Mouse (Mus musculus): Measurements from ENCODE around the gene Cyba. TPM values are rescaled to one million over a fixed set of nuclear protein-coding genes. Genes with fewer than 3 reads are reported as not detected.

Gene Cyba
- total and polyA plus RNA-seq, 3 experiments = 321 to 344 (median 338) TPM

GRCm38 (mm10) chr8:122437708-122438331 is 5.1 kb upstream of the Cyba start:
- Histone ChIP-seq H3K4me3 (ENCODE audit: control insufficient read depth in 1 of 2, insufficient read depth in 1 of 2, low read depth in 2 of 2, low read length in 2 of 2) (no peak overlapping the region), H3K4me1 (ENCODE audit: control insufficient read depth in 1 of 2, insufficient read depth in 2 of 2, low read length in 2 of 2) (peaks cover 0 to 3% of the 10 kb centered on the region in 2 experiments; a peak in 1 of 4 replicates), H3K36me3 (ENCODE audit: control insufficient read depth in 1 of 2, insufficient read depth in 2 of 2, low read length in 2 of 2) (no peaks in the 10 kb centered on the region), H3K27me3 (ENCODE audit: control insufficient read depth in 1 of 2, insufficient read depth in 2 of 2, low read length in 2 of 2) (no peaks in the 10 kb centered on the region), H3K27ac (ENCODE audit: control insufficient read depth, low read depth, low read length) (no peak overlapping the region), H3K9me3 (replicated peaks; ENCODE audit: insufficient read depth, low read length) (no peaks in the 10 kb centered on the region), H3K79me2 (ENCODE audit: control insufficient read depth, insufficient read depth, low read length, poor library complexity) (no peaks in the 10 kb centered on the region), H3K9ac (ENCODE audit: control insufficient read depth, low read depth, low read length, poor library complexity, severe bottlenecking) (no peak overlapping the region)
- TF ChIP-seq RAD21 (IDR thresholded peaks at IDR 0.05; ENCODE audit: low read depth, low read length) = no peak
- TF ChIP-seq GABPA (IDR thresholded peaks at IDR 0.05; ENCODE audit: low read depth, low read length) = no peak
- DNase-seq (ENCODE audit: low read depth, low spot score) = no peak

- Histone ChIP-seq H3K27ac (ENCODE audit: control insufficient read depth, low read depth, low read length) (no peak overlapping the region), H3K36me3 (ENCODE audit: control insufficient read depth in 1 of 2, insufficient read depth in 2 of 2, low read length in 2 of 2) (no peaks in the 10 kb centered on the region), H3K79me2 (ENCODE audit: control insufficient read depth, insufficient read depth, low read length, poor library complexity) (peaks cover 11% of the 10 kb centered on the region), H3K27me3 (ENCODE audit: control insufficient read depth in 1 of 2, insufficient read depth in 2 of 2, low read length in 2 of 2) (no peaks in the 10 kb centered on the region), H3K4me3 (ENCODE audit: control insufficient read depth in 1 of 2, insufficient read depth in 1 of 2, low read depth in 2 of 2, low read length in 2 of 2) (no peak overlapping the region), H3K9me3 (replicated peaks; ENCODE audit: insufficient read depth, low read length) (no peaks in the 10 kb centered on the region), H3K9ac (ENCODE audit: control insufficient read depth, low read depth, low read length, poor library complexity, severe bottlenecking) (no peak overlapping the region), H3K4me1 (ENCODE audit: control insufficient read depth in 1 of 2, insufficient read depth in 2 of 2, low read length in 2 of 2) (no peaks in the 10 kb centered on the region; a peak in 1 of 4 replicates)
- no peak for DNase-seq (ENCODE audit: low read depth, low spot score)
- TF ChIP-seq POLR2AphosphoS2 (IDR thresholded peaks at IDR 0.05; ENCODE audit: low read length) (no peak), ELF1 (IDR thresholded peaks at IDR 0.05; ENCODE audit: low read depth, low read length) (no peak), E2F4 (IDR thresholded peaks at IDR 0.05; ENCODE audit: borderline replicate concordance, low read depth, low read length) (no peak), JUND (IDR thresholded peaks at IDR 0.05; ENCODE audit: low read depth, low read length) (no peak), POLR2AphosphoS5 (IDR thresholded peaks at IDR 0.05; ENCODE audit: borderline replicate concordance, low read depth, low read length) (no peak), UBTF (IDR thresholded peaks at IDR 0.05; ENCODE audit: borderline replicate concordance, insufficient read depth, low read depth, low read length) (no peak), MAFK (IDR thresholded peaks at IDR 0.05; ENCODE audit: borderline replicate concordance, low read depth, low read length) (no peak), TAL1 (IDR thresholded peaks at IDR 0.05; ENCODE audit: low read length) (no peak), NRF1 (IDR thresholded peaks at IDR 0.05; ENCODE audit: insufficient read depth, low read depth, low read length, poor library complexity, severe bottlenecking) (no peak), TBP (IDR thresholded peaks at IDR 0.05; ENCODE audit: low read depth, low read length) (no peak), MYC (IDR thresholded peaks at IDR 0.05; ENCODE audit: low read depth, low read length) (no peak), GABPA (IDR thresholded peaks at IDR 0.05; ENCODE audit: low read depth, low read length) (no peak), SMC3 (IDR thresholded peaks at IDR 0.05; ENCODE audit: low read depth, low read length) (no peak), MAX (IDR thresholded peaks at IDR 0.05; ENCODE audit: low read length) (no peak), USF2 (IDR thresholded peaks at IDR 0.05; ENCODE audit: borderline replicate concordance in 1 of 2, insufficient read depth in 1 of 2, low read depth in 1 of 2, low read length in 2 of 2) (no peak), EP300 (IDR thresholded peaks at IDR 0.05; ENCODE audit: low read depth in 1 of 2, low read length in 2 of 2) (no peak), ZNF384 (IDR thresholded peaks at IDR 0.05; ENCODE audit: low read depth, low read length) (no peak), TCF12 (IDR thresholded peaks at IDR 0.05; ENCODE audit: low read depth, low read length) (no peak)
These were observed 3.9 kb upstream of the Cyba start for GRCm38 (mm10) chr8:122436586-122437125.

Measured in MEL (cell line).